Mouse (Mus musculus) testis, adult 2 months (tissue): Measurements from ENCODE around the gene Pthlh. TPM values are rescaled to one million over a fixed set of nuclear protein-coding genes. Genes with fewer than 3 reads are reported as not detected.
"Not testable (repeated sequence)": the region's sequence is repeated elsewhere in the genome, so short reads cannot be mapped to it uniquely, and the experiment has no call there.

Experiments
- H3K27ac ChIP-seq: fragments of 200-500 bp; 2 replicates; pipeline ENCODE4 v1.5.1; 2012; ENCODE audit warnings: low read depth, low read length; ENCODE audit not compliant: control insufficient read depth, insufficient read depth
- H3K27me3 ChIP-seq: fragments of 200-500 bp; 2 replicates; pipeline ENCODE4 v1.6.1; 2012; ENCODE audit warnings: mild to moderate bottlenecking, low read length, moderate library complexity; ENCODE audit not compliant: control insufficient read depth, insufficient read depth
- H3K36me3 ChIP-seq: fragments of 200-500 bp; 2 replicates; pipeline ENCODE4 v1.6.1; 2012; ENCODE audit warnings: mild to moderate bottlenecking, low read length; ENCODE audit not compliant: control insufficient read depth, insufficient read depth
- H3K4me1 ChIP-seq: fragments of 200-500 bp; 2 replicates; pipeline ENCODE4 v1.6.1; 2012; ENCODE audit warnings: low read length; ENCODE audit not compliant: control insufficient read depth, insufficient read depth
- H3K4me3 ChIP-seq: fragments of 200-500 bp; 2 replicates; pipeline ENCODE4 v1.5.1; 2012; ENCODE audit warnings: low read depth, mild to moderate bottlenecking, low read length, moderate library complexity, mixed read lengths; ENCODE audit not compliant: control insufficient read depth
- CTCF ChIP-seq: fragments of 200-500 bp; IDR thresholded peaks from 2 replicates; pipeline ENCODE4 v1.5.1; 2012; ENCODE audit warnings: low read depth, mild to moderate bottlenecking, inconsistent platforms, low read length, moderate library complexity; ENCODE audit not compliant: control insufficient read depth, insufficient read depth, insufficient replicate concordance
- POLR2A ChIP-seq: fragments of 200-500 bp; IDR thresholded peaks from 2 replicates; pipeline ENCODE4 v1.6.1; 2012; ENCODE audit warnings: low read depth, mild to moderate bottlenecking, inconsistent platforms, low read length, moderate library complexity; ENCODE audit not compliant: control insufficient read depth
- polyA plus RNA-seq: library from polyadenylated mRNA; depleted of rRNA; stranded (reverse); fragments of >200 nt; gene quantifications from 2 replicates; pipeline ENCODE4 v1.2.3, GENCODE M21; 2012; rRNA removed

The Pthlh gene
- polyA plus RNA-seq: 0.07 and 0.22 TPM in 2 replicates

DNA sequence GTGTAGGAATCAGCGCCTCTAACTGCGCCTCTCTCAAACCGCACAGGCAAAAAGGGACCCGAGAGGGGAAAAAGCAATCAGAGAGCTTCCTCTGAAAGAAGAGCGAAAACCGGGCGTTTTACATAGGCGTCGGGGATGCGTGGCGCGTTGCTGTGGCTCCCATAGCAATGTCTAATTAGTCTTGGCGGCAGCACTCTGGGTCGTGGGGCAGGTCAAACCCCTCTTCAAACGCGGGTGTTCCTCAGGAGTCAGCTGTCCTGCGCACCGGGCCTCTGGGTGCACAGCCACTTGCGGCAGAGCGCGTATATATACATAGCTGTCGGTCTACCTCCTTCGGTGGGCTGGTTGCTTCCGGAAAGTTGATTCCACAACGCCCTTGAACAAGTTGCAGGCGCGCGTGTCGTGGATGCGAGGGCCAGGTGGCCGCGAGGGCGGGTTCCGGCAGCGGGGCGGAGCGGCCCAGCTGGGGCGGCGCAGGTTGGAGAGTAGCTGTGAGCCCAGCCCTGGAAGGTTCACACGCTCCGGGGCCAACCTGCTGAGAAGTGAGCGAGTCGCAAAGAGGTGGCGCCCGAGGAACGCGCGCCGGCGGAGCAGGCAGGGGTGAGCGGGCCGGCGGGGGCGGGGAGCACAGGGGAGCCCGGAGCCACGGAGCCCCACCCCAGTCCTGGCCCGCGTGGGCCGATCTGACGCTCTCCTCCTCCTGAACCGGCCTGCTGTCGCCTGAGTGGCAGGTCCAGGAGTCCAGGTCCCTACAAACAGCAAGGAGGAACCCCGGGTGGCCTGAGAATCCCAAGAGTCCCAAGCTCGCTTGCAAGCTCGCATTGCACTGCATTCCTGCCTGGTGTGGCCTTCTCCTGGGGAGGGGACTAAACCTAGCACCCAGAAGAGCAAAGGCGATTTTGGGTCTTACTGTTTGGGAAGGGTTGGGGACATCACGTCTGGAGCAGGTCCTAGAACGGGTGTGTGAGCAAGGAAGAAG lies at the start of gene Pthlh:
Pthlh (minus strand) TSS at position 597 of the 979 bp plus-strand sequence.
- Histone ChIP-seq H3K36me3 (no peaks in the 10 kb centered on the region), H3K27ac (no peak within 1 kb of the TSS), H3K4me3 (peak within 1 kb of the TSS; percentile 25), H3K27me3 (peaks cover 4% of the 10 kb centered on the region; the same call in 1 of the 2 replicates), H3K4me1 (peaks cover 7% of the 10 kb centered on the region)
- no peak for TF ChIP-seq CTCF
- no peak for TF ChIP-seq POLR2A

DNA sequence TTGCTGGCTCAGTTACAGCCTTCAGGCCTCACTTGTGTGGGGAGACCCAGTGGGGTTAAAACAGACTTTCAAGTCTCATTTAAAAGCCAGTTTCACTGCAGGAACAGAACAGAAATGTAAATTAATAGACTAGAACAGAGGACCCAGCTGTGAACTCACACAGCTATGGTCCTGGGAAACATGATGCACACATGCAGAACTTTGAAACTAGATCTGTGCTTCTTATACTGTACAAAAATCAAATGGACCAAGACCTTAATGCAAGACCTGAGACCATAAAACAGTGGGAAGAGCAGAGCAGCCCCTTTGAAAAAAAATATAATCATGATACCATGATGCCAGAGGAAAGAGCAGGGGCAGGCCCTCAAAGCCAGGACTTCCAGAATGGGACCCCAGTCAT lies 49.3 kb upstream of the Pthlh start:
- H3K27me3 ChIP-seq: no peaks in the 10 kb centered on the region
- H3K36me3 ChIP-seq: no peaks in the 10 kb centered on the region
- no peaks in the 10 kb centered on the region for H3K4me1 ChIP-seq
- TF ChIP-seq CTCF (no peak), POLR2A (no peak)
- H3K4me3 ChIP-seq: no peak overlapping the region
- no peak overlapping the region for H3K27ac ChIP-seq

DNA sequence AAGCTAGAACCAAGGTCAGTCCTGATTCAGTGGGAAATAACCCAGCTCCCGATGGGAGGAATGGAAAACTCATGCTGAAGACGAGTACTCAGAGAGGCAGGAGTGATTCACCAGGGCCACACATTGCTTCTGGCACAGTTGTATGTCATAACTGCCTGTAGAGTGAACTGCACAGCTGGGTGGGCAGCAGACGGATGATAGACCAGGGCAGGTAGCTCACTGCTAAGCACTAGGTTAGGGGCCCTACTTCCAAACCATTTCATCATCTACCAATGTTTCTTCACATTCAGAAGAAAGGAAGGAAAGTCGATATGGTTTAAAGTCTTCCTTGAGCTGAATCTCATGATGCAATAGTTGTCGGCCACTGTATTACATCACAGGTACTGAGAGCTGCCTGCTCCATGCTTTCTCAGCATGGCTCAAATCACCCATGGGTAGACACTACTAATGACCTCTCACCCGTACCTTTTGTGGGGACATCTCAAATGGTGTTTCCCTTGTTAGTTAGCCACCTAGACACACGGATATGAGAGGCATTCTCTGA lies 46.5 kb upstream of the Pthlh start:
- Histone ChIP-seq H3K4me1 (no peaks in the 10 kb centered on the region), H3K36me3 (no peaks in the 10 kb centered on the region), H3K27ac (no peak overlapping the region), H3K27me3 (no peaks in the 10 kb centered on the region), H3K4me3 (no peak overlapping the region)
- TF ChIP-seq CTCF (no peak), POLR2A (no peak)

DNA sequence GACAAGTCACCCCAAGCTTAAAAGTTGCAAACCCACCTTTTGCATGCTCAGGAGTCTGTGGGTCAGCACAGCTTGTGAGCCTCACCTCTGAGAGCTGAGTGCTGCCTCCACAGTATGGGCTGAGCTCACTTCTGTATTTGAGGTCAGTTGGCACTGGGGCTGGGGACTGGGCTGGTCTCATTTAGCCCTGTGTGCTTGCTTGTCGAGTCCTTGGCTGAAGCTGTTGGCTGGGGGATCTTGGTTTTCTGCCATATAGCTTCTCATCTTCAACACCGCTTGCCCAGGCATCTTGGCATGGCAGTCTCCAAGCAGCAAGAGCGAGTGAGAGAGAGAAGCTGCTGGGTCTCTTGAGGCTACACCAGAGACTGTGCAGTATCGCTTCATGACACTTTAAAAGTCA lies 46.1 kb upstream of the Pthlh start:
- no peaks in the 10 kb centered on the region for H3K4me1 ChIP-seq
- H3K4me3 ChIP-seq: no peak overlapping the region
- no peak overlapping the region for H3K27ac ChIP-seq
- H3K36me3 ChIP-seq: no peaks in the 10 kb centered on the region
- H3K27me3 ChIP-seq: no peaks in the 10 kb centered on the region
- TF ChIP-seq POLR2A (no peak), CTCF (no peak)

DNA sequence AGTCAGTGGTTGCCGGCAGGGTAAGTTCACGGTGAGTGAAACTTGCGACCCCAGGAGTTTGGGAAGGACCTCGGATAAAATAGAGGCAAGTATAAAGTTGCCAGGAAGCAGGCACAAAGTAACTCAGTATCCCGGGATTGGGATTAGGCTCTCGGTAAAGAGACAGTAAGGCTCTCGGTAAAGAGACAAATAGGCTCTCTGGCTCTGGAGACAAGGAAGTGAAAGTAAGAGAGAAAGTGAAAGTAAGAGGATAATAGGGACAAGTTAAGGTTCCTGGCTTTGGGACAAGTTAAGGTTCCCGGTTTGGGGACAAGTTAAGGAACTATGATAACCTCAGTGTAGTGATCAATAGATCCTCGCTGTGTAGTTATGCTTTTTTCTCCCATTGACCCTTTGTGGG lies 40.3 kb upstream of the Pthlh start:
- H3K36me3 ChIP-seq, H3K4me1 ChIP-seq, H3K27ac ChIP-seq, H3K4me3 ChIP-seq, H3K27me3 ChIP-seq: not testable (repeated sequence)

DNA sequence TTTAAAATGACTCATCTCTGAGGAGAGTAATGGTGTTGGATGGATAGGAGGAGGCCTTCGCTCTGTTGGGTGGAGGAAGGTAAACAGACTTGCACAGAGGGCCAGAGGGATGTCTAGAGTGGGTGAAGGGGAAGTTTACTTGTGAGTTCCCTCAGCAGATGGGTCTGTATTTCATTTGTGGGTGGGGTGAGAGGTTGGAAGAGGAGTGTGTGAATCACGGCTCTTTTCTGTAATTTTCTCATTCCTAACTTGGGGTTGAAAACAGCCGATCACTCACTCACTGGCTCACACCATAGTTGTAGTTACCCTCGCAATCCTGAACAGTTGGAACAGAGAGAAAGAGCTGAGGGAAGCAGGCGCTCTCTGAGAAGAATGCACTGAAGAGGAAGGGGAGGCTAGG lies 35.6 kb upstream of the Pthlh start:
- H3K4me1 ChIP-seq: no peaks in the 10 kb centered on the region

DNA sequence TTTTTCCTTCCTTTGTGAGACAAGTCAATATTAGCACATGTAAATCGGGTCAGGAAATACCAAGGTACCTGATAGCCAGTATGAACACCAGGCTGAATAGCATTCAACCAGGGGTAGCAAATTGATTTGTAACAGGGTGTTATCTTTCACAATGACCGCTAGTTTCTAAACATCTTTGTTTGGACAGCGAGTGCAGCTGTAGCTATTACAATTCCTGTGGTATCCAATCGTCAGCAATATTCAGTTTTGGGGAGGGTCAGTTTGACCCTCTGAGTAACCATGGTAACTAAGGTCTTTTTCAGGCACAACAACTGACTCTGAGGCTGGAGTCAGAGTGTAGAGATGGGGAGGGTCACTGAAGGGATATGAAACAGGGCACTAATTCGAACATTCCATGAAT lies 15.3 kb upstream of the Pthlh start:
- H3K4me1 ChIP-seq: no peaks in the 10 kb centered on the region
- TF ChIP-seq CTCF (no peak), POLR2A (no peak)
- no peaks in the 10 kb centered on the region for H3K36me3 ChIP-seq
- no peak overlapping the region for H3K27ac ChIP-seq
- no peaks in the 10 kb centered on the region for H3K27me3 ChIP-seq
- no peak overlapping the region for H3K4me3 ChIP-seq

More for the DNA sequence above, 35.6 kb upstream of the Pthlh start:
- Histone ChIP-seq H3K27me3 (no peaks in the 10 kb centered on the region), H3K36me3 (no peaks in the 10 kb centered on the region), H3K27ac (no peak overlapping the region), H3K4me3 (no peak overlapping the region)
- TF ChIP-seq POLR2A (no peak), CTCF (no peak)
